Mouse (Mus musculus) layer of hippocampus, postnatal 36 days (tissue): ENCODE results near the gene Tmem140. TPM values are rescaled to one million over a fixed set of nuclear protein-coding genes. Genes with fewer than 3 reads are reported as not detected.

Source experiments
- DNase-seq, 2 experiments: peaks; one replicate each; pipeline ENCODE4 v3.0.0; 2022
- total RNA-seq, 2 experiments: library from RNA; stranded (reverse); gene quantifications; 2 replicates each; pipeline ENCODE4 v1.2.3; 2021

Gene Tmem140
- total RNA-seq, 2 experiments from 2014 or later: 1.8 to 2.4 TPM

DNA sequence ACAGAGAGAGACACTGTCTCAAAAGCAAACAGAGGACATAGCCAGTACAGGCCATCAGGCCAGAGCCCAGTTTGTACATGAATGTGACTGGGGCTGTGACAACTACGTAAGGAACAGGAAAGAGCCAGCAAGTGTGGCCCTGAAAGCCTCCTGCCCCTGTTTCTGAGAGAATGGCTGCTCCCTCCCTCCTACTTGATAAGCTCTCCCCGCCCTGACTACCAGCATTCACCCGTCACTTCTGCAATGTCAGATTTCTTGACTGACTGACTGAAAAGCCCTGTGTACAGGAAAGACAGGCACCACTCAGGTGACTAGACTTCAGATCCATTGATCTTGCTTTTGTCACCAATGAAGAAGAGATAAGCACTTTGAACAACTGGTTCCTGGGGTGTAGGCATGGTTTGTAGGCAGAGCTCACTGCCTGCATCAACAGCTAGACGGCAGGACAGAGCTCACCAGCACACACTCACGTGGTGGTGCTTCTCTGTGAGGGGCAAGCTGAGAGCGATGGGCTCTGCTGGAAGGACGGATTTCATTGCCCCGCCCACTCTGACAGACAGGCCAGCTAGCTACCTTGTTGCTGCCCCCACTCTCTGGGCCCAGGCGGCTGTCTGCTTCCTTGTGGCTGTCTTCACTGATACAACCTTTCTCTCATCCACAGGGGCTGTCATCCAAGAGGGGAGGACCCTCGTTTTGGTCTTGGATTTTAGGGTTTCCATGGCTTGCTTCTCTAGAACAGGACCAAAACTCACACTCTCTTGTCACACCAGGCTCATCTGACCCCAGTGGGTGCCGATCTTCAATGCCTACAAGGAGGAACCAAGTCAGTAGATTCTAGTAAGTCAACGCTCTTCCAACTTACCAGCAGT is 13.3 kb downstream of the Tmem140 start:
- no peak for DNase-seq

DNA sequence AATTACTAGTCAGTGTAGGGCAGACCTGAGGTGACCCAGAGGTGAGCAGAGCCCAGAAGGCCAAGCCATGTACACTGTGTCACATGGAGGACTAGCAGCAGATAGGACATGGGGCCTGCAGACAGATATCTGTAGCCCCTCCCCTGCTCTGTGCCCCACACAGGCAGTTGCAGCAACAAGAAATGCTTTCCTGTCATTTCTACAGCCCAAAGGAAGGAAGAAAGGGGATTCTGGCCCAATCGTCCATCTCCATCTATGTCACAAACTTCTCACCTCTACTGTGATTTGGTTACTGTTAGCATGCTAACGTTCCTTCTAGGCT is 13.8 kb downstream of the Tmem140 start:
- no peak for DNase-seq

DNA sequence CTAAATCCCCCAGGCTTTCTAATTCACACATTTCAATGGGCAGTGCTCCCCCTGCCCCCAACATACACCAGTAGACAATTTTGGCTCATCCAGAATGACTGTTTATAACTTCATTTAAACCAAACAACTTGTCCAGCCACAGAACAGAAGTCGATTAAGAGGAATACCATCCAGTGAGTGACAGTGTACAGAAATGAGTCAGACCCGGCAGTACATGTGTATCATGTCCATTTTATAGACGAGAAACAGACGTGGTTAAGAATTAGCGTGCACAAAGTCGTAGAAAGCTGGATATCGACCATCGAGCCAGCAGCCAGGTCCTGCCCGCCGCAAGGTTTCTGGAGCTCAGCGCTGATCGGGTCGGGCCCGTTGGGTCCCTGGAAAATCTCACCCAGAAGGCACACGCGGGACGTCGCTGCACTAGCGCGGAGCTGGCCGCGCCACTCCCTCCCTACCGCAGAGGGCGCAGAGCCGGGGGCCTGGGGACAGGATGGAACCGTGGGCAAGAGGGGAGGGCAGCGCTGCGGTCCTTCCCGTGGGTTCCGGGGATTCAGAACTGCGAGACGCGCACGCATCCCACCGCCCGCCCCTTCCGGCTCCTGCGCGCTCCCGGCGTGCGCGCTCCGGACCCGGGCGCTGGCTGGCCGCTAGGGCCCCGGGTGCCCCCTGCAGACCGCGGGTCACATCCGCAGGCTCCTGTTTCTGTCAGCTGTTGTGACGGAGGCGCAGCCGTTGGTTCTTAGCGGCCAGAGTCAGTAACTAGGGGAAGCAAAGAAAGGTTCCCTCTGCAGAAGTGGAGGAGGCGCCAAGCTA is 14.8 kb downstream of the Tmem140 start, which contains the start of gene Cyren:
Gene Cyren (minus strand): TSS at position 552 of the 813 bp plus-strand sequence.
- peak; percentile 88 to 89 for DNase-seq

DNA sequence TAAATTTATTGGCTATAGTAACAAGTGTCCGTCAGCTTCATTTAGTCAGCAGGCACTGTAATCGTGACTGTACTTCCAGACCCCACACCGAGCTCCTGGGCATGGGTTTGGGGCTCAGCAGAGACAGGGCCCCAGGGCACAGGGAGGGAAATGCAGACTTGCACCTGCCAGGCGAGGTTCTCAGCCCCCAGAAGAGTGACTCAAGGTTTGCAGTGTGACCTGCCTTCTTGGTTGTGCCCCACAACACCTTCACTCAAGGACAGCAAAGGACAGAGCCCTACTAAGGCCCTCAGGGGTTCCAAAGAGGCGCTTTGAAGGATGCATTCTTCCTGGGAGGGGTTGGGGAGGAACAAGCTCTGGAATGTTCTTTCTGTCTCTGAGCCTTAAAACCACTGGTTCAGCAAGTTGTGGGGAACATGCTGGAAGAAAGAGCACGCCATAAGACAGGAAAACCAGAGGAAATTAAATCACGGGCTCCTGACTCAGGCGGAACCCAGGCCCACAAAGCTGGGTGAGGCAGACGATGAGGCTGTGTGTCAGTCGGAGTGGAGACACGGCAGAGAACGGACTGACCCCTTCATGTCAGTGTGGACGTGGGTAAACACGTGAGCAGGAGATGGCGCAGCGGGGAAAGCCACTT is 16.3 kb downstream of the Tmem140 start:
- DNase-seq: no peak

DNA sequence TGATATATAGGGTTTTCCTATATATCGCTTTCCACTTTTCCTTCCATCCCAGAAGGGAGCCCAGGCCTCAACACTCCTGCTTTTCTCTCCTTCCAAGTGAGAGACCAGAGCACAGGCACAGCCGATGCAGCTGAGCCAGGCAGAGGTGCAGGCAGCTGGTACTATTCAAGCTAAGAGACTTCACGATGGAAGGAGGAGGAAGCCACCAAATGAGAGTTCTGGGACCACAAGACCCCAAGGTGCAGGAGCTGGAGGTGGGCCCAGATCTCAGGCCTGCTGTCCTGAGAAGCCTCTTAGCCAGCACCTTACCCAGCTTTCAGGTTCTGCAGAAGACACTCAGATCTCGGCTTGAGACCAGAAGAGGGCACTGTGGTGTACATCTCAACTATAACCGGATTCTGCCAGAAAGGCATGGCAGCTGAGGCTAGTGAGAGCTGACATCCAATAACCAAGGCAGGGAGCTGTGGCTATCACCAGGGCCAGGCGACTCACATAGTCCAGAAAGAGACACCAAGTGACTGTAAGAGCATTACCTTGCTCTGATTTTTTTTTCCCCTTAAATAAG is 17.0 kb downstream of the Tmem140 start:
- DNase-seq: peak in 1 of 2 experiments; percentile 39

DNA sequence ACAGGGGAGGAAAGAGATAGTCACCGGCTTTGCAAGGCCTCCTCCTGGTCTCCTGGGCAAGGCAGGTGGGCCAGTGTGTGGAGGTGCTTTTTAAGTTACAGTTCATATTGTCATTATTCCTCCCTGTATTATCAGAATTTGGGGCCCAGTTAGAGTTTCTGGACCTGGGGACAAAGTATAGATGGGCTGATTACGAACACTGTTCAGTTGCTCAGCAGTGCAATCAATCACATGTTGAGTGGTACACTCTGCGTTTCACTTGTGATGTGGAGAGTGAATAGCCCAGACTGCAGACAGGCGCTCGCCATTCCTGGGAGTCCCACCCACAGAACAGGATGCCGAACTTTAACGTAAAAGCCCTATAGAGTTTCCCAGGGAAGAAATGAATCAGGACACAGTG is 21.8 kb downstream of the Tmem140 start:
- DNase-seq: no peak

DNA sequence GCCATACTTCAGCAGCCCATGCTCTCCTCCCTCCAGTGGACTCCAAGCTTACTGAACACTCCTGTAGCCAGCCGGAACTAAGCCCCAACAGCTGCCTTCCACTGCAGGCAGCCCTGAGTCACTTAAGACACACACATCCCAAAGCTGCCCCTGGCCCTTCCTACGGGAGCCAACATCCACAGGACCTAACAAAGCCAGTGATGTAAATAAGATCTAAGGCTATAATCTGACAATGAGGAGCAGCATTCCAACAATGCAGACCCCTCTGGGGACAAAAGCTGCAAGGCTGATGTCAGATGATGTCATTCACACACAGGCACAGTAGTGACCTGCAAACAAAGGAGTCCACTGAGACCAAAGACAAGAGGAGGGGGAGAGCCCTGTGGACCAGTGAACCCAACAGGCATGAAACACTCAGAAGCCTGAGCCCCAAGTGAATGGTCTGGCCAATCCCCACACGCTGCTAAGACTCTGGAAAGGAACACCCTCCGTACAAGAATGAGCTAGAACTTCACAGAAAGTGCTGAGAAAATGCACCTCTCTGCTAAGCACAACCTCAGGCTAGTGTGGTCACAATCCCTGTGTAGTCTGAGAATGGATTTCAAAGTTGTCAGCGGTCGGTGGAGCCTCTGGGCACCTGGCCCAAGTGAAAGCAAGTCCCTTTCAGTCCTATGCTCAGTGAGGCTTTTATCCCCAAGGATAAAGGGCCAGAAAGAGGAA is 24.3 kb downstream of the Tmem140 start:
- DNase-seq: no peak

DNA sequence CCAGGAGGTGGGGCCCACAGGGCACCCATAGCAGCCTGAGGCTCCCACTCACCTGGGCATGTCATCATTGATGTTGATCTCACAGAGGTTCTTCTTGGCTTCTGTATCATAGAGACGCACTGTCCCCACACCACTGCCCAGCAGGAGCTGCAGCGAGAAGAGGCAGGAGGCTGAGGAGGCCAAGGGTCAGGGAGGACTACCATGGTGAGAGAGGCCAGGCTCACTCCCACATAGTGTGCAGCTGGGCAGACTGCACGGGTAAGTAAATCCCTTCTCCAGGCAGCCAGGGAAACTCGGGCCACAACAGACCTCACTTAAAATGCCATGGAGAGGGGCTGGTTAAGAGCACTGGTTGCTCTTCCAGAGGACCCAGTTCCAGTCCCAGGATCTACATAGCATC is 26.2 kb downstream of the Tmem140 start:
- DNase-seq: no peak

DNA sequence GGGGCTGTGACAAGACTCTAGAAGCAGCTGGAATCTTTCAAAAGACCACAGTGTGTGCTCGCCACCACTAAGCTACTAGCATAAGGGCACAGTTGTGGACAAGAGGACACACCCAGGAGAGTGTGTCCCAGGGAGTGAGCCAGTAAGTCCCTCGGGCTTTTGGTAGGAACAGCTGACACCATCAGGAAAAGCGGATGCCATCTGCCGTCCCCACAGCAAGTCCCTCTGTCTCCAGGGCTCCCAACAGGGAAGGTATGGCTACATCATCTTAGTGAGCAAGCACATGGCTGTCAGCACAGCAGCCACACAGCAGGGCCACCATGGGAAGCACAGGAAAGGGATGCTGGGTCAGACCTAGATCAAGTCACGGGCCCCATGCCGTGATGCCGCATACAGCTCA is 32.6 kb downstream of the Tmem140 start:
- DNase-seq: no peak

DNA sequence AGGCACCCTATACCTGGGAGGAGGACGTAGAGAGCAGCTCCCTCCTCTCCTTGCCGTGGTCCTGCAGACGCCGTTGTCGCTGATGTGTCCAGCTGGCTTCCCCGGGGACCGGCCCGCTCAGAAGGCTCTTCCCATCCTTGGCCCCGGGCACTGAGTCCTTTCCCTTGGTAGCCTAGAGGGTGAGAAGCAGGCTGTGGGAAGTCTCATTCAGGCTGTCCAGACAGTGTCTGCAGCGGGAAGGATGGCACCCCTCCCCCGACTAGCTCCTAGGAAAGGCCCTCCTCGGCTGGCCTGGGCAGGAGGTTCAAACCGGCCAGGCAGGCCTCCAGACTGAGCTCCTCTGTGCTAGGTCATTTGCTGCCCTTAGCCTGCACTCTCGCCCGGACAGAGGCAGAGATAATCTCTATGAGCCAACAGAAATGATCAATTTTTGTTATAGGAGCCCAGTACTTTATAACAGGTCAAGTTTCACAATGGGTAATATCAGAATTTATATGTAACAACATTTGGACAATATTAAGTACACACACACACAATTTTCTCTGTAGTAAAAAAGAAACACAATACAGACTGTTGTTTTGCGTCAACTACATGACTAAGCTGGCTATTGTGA is 33.3 kb downstream of the Tmem140 start:
- no peak for DNase-seq

DNA sequence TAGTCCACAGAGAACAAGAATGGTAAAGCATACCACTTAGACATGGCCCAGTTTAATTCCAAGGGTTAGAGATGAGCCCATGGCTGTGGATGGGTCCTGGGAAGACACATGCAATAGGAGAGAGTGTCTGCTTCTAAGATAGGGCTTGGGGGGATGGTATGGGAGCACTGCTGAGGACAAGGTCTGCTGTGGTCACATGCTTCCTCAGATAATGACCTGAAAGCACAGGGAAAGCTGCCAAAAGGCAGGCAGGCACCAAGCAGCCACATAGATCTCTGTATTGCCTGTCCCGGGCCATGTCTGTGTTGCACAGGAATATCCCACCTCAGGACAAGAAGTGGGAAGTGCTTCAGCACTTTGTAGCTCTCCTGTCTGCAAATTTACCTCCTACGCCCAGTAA is 36.2 kb downstream of the Tmem140 start:
- no peak for DNase-seq

DNA sequence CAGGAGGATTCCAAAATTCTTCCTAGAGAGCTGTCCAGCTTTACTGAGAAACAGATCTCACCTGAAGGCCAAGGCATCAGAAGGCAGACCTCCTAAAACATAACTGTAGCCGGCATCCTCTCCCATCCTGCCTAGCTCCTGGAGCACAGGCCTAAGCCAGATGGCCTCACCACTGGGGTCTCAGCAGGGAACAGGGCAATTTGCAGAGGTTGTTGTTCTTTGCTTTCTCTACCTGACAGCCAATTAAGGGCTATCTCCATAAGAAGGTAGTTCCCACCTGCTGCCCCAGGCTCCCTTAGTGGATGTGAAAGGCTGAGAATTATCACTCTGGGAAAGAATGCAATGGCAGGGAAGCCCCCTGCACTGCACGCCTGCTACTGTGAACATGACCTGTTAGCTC is 38.0 kb downstream of the Tmem140 start:
- no peak for DNase-seq

DNA sequence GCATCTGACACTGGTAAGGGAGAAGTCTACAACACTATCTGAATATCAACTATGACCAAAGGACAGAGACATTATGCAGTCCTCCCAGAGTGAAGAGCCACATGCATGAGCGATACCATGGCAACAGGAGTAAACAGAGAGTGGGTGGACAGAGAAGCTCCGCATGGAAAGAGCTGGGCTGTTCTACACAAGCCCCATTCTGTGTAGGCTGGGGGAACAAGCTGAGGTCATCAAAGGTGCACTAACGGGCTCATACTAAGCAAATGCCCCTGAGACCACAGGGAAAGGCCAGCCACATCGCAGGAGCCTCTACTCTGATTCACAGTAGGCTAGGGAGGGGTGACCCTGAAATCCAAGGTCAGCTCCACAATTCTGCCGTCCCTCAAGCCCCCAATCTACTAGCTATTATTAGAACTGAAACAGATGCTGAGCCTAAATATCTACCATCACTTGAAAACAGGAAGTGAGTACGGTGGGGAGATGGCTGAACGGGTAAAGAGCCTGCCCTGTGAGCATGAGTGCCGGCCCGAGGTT is 39.0 kb downstream of the Tmem140 start:
- DNase-seq: no peak

DNA sequence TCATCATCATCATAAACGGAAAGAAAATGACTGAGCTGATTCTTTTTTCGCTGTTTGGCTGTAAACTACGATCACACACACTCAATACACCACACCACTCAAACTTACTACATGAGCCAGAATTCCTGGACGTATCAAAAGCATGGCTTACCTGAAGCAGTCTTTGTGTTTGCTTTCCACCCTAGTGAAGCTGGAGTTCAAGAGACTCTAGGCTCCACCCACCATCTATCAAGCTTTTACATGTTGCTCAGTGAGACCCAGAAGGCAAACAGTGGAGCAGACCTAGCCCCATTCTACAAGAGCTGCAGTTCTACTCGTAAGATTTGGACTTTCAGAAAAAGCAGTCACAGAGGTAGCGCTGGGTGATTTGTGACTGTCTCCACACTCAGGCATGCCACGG is 39.6 kb downstream of the Tmem140 start:
- DNase-seq: no peak

DNA sequence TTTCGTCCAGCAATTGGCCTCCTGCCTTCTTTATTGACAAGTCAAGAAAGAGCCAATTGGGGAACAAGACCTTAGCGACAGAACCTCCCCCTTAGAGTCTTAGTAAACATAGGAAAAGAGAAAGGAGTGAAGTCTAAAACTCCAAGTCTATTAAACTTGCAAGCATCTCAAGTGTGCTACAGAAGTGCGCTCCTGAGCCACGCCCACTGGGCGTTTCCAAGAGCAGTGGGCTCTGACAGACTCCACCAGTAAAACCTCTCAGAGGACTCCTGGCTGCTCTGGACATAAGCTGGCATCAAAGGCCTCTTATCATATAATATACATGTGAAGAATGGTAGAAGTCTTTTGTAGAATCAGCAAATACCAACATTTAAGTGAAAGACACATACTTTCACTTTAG is 40.5 kb downstream of the Tmem140 start:
- no peak for DNase-seq

DNA sequence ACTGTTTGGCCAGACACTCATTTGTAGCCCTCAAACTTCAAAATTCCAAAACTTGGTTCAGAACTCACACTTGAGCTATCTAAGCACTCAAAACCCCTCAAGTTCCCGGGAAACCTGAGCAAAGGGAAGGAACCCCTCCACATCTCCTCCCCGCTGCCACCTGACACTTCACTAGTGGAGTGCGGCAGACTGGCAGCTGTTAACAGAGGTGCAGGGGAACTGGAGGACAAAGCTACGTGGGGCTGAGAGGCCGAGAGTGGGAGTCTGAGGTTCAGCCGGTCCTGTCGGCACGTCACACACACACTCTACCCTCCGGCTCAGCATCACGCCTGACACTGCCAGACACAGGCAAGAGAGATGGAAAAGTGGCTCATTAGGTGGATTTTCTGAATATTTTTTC is 40.9 kb downstream of the Tmem140 start:
- DNase-seq: no peak

DNA sequence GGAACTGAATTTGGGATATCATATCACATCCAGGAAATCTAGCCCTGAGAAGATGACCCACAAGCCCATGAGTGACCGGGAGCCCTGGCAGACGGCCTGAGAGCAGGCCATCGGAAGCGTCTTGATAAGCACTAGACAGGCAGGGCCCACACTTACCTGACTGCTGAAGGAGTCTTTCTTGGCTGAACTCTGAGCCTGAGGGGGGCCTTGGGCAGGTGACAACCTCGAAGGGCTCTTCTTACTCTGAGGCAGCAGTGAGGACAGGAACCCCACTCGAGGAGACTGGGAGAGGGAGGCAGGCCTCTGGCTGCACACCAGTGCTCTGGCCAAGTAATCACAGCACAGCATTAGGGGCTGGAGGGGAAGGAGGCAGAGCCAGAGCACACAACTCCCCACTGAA is 41.4 kb downstream of the Tmem140 start:
- no peak for DNase-seq

DNA sequence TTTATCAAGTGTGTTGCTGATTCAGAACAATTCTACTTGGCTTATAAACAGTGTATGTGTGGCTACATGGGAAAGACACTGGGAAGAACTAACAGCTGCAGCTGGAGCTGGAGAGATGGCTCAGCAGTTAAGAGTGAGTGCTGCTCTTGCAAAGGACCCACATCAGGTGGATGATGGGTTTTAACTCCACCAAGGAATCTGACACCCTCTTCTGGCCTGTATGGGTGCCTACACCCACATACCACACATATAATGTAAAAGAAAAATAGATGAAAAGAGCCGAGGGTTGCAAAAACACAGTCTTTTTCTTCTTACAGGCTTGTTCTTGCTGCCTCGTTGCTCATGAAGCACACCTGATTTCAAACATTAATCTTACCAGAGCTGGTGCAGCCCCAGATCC is 43.2 kb downstream of the Tmem140 start:
- DNase-seq: no peak

DNA sequence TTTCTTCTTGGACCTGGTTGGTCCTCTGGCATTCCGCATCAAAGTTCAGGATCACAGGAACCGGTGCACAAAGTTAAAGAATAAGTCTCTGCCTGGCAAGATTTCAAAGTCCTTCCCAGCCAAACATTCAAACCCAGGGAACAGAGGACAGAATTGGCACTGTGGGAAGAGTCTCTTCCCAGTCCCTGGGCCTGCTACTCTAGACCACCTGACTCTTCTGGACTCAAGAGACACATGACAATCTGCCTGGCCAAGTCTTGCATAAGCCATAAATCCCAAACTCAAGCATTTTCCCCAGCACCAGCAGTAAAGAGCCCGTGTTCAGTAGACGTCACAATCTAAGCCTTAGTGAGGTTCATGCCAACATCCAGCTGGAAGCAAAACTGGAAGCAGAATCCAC is 43.7 kb downstream of the Tmem140 start:
- DNase-seq: no peak

DNA sequence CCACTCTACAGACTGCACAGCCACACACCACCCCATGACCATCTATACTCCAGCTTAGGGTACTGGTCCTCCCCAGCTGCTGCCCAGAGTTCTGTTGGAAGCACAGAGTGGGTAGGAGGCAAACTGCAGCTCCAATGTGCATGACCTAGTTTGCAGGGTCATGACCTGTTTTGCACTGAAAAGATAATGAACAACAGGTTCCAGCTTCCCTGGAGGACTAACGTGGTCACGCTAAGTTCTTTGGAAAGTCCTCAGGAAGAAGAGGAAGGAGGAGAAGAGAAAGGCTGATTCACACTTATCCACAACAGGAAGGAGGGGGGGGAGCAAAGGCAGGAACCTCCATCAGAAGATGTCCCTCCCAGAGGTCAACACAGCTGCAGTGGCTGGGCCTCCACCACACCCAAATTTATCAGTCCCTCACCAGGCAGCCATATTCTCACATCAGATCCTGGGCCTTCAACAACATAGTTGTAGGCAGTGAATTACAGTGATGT is 44.2 kb downstream of the Tmem140 start:
- DNase-seq: no peak

DNA sequence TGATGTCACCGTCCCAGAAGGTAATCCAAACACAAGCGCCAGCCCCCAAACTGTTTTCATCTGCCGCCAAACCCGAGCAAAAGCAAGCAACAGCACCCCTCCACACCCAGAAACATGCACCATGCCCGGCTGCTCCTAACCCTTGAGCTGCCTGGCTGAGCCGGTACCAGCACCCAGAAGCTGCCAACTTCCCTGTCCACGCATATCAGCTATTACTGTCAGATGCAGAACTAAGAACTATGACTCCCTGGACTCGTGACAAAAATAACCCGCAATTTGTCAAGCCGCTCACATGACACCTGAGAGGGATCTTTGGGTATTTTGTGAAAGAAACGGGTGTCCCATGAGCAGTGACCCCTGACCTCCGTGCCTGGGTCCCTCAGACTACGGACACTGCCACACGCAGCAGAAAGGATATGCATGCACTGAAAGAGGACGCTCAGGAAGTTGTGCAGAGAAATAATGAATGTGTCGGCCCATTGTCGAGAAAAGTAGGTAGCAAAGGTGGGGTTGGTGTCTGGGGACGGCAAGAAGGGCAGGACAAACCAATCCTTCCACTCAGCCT is 44.8 kb downstream of the Tmem140 start:
- no peak for DNase-seq
